Mouse (Mus musculus) stomach, embryonic 16.5 days (tissue): ENCODE data around the gene Tmprss3. TPM values are rescaled to one million over a fixed set of nuclear protein-coding genes. Genes with fewer than 3 reads are reported as not detected.

Experiments used
- ATAC-seq: fragments of 200-750 bp; cut with Nextera tagmentation; 2 replicates; pipeline ENCODE4 v1.8.0; 2017; ENCODE audit warnings: moderate number of reproducible peaks, moderate TSS enrichment; ENCODE audit not compliant: insufficient read depth, low FRiP score
- H3K27ac ChIP-seq: fragments of 300-500 bp; sonication (generic); 2 replicates; pipeline ENCODE4 v1.5.1; 2014; ENCODE audit warnings: low read length
- H3K27me3 ChIP-seq: fragments of 300-500 bp; sonication (generic); 2 replicates; pipeline ENCODE4 v1.6.1; 2014; ENCODE audit warnings: low read length, control low read depth, mixed read lengths; ENCODE audit not compliant: control insufficient read depth, insufficient read depth
- H3K36me3 ChIP-seq: fragments of 300-500 bp; sonication (generic); 2 replicates; pipeline ENCODE4 v1.6.1; 2014; ENCODE audit warnings: low read length; ENCODE audit not compliant: control insufficient read depth, insufficient read depth
- H3K4me1 ChIP-seq: fragments of 300-500 bp; sonication (generic); 2 replicates; pipeline ENCODE4 v1.6.1; 2014; ENCODE audit warnings: low read length, control low read depth, mixed read lengths; ENCODE audit not compliant: control insufficient read depth, insufficient read depth
- H3K4me2 ChIP-seq: fragments of 300-500 bp; sonication (generic); 2 replicates; pipeline ENCODE4 v1.6.1; 2014; ENCODE audit warnings: low read depth, low read length, mixed read lengths
- H3K4me3 ChIP-seq: fragments of 300-500 bp; sonication (generic); replicated peaks from 2 replicates; pipeline ENCODE4 v1.5.1; 2014; ENCODE audit warnings: mild to moderate bottlenecking, low read length
- H3K9ac ChIP-seq: fragments of 300-500 bp; sonication (generic); 2 replicates; pipeline ENCODE4 v1.6.1; 2014; ENCODE audit warnings: low read length
- H3K9me3 ChIP-seq: fragments of 300-500 bp; sonication (generic); replicated peaks from 2 replicates; pipeline ENCODE4 v1.6.1; 2016; ENCODE audit warnings: low read length, control low read depth; ENCODE audit not compliant: control insufficient read depth
- WGBS: fragments of 180-500 bp; shearing (Covaris S2); extraction: QIAGEN DNeasy Blood & Tissue Kit; methylation state at CpG from one replicate; pipeline ENCODE4 v1.1.7; 2014; 5-methylcytosine and 5-hydroxymethylcytosine counted together
- polyA plus RNA-seq: library from polyadenylated mRNA; unstranded; fragments of >200 nt; fragmentation: Nextera tagmentation; extraction: Ambion mirVana; gene quantifications from 2 replicates; pipeline ENCODE4 v1.2.1, GENCODE M21; 2015

Tmprss3 gene
- polyA plus RNA-seq, 1 experiment from 2014 or later, result 0.39 TPM

DNA sequence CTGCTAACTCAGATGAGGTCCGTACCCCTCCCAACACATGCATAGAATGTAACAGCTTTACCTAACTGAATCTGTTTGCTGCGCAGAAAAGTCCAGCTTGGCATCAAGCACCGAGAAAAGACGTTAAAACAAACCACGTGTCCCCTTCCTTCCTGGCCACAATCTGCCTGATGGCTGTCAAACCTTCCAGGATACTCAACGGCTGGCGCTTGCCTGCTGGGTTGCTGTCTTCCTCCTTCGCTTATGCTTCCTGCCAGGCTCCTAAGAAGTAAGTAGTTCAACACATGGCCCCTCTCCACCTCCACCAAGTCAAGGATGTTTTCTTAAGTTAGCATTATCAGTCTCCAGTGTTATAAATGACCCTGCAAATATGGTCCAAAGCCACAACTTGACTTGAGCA is 45.0 kb downstream of the Tmprss3 start:
- Histone ChIP-seq H3K36me3 (no peaks in the 10 kb centered on the region), H3K4me2 (no peak overlapping the region), H3K4me1 (peaks cover 3% of the 10 kb centered on the region; the same call in 1 of the 2 replicates), H3K4me3 (no peak overlapping the region), H3K27me3 (no peaks in the 10 kb centered on the region), H3K27ac (no peak overlapping the region), H3K9me3 (0 out of 2 replicates have a peak, but pooled peaks cover 3% of the 10 kb centered on the region), H3K9ac (no peak overlapping the region)
- no peak for ATAC-seq
- WGBS, result 58% methylated on average over 8 of the region's 8 CpGs

DNA sequence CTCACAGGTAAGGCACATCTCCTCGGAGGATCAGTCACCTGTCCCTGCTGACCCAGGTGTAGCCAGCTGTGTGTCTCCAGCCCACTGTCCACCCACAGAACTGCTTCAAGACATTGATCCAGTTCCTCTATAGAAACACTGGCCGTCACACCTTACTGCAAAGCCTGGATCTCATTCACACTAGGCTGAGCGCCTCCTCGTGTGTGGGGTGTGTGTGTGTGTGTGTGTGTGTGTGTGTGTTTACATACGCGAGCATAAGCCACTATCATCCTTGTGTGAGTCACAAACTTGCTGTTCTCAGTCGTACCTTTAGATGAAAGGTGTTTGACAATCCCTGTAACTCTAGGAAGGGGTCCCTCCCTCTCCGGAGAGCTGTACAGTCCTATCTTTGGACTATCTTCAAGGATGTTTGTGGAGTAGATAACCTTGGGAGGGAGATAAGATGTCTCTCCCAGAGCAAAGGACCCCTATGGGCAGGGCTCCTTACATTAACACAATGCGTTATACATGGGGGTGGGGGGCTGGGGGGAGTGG is 45.7 kb downstream of the Tmprss3 start:
- peak; percentile 68; the same call in 1 of the 2 replicates for ATAC-seq
- Histone ChIP-seq H3K27ac (peak overlapping the region; percentile 25; the same call in 1 of the 2 replicates), H3K4me3 (no peak overlapping the region), H3K27me3 (no peaks in the 10 kb centered on the region), H3K9ac (no peak overlapping the region), H3K4me2 (no peak overlapping the region), H3K9me3 (no peaks in the 10 kb centered on the region), H3K4me1 (peaks cover 3% of the 10 kb centered on the region; the same call in 1 of the 2 replicates), H3K36me3 (no peaks in the 10 kb centered on the region)
- 50% methylated on average over 9 of the region's 9 CpGs for WGBS

DNA sequence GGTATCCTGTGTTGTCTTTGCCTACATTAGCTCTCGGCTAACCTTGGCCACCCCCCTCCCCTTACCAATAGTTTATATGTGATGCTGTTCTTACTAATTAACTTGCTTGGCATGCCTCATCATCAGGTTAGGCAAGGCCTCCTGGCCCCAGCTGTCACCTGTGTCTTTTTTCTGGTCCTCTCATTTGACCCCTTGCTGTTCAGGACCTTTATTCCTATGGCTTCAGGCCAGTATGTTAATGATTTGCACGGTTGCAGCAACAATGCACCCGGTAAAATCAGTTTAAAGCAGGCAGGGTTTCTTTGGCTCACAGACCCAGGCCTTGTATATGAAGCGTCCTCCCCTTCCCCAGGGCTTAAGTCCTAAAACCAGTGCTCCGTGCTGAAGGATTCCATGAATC is 46.3 kb downstream of the Tmprss3 start:
- Histone ChIP-seq H3K4me2 (no peak overlapping the region), H3K27me3 (no peaks in the 10 kb centered on the region), H3K9me3 (no peaks in the 10 kb centered on the region), H3K9ac (no peak overlapping the region), H3K27ac (peak overlapping the region; percentile 25; the same call in 1 of the 2 replicates), H3K4me1 (peaks cover 3% of the 10 kb centered on the region; the same call in 1 of the 2 replicates), H3K36me3 (no peaks in the 10 kb centered on the region), H3K4me3 (no peak overlapping the region)
- WGBS, result 61% methylated on average over 5 of the region's 5 CpGs
- ATAC-seq, result no peak

DNA sequence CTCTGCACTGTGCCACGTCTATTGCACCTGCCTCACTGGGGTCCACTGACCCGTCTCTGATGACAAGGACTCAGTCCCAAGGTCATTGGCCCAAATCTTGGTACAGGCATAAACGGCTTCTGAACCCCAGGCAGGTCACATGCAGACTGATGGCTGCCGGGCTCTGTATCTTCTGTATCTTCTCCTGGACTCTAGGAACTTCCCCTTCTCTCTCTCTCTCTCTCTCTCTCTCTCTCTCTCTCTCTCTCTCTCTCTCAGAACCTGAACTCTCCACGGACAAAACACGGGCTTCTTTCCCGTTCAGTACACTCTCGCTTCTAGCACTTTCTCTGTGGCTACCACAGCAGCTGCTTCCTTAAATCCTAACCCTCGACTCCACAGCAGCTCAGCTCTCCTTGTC is 52.8 kb downstream of the Tmprss3 start:
- Histone ChIP-seq H3K9ac (no peak overlapping the region), H3K27me3 (no peaks in the 10 kb centered on the region)
- no peak for ATAC-seq

DNA sequence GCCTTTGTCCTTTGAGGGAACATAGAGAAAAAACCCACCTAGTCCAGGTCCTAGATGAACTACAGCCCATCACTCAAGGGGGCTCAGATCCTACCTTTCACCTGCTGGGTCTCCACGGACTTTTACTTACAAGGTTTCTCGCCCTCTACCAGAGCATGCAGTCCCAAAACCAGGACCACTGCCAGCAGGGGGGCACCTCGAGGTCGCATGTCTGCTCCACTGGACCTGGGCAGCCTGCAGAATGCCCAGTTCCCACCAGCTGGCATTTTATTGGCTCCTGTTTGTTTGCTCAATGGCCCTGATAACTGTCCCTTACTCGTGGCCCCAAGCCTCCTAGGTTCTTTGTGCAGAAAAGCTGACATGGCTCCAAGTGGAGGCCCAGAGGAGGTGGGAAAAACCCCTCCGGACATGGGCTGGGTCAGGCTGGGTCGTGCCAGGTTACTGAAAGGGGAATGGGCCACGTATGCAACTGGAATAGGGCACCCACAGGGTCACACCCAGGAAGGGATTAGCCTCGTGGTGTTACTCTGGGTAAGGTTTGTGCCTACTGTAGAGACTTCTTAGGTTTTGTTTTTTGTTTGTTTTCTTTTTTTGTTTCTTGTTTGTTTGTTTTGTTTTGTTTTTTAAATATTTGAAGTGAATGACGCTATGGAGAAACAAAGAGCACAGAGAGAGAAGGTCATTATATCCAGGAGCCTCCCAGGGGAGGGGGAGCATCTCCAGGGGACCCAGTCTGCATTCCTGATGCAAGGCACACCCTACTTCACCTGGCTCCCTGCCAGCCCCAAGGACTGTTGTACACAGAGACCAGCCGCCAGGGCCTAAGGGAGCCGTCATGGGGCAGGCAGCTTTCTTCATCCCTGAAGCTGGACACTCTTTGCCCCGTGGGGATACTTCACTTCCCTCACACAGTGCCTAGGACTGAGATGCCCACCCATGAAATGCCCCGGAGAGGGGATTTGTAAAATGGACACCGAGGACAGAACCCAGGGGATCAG is 54.4 kb downstream of the Tmprss3 start, which contains the start of gene Tff2:
Gene Tff2, minus strand, starts transcription at position 243 of the 998 bp plus-strand sequence.
- H3K36me3 ChIP-seq, result no peaks in the 10 kb centered on the region
- no peak within 1 kb of the TSS for H3K4me3 ChIP-seq
- no peaks in the 10 kb centered on the region for H3K4me1 ChIP-seq
- no peak within 1 kb of the TSS for H3K4me2 ChIP-seq
- H3K27ac ChIP-seq, result peak within 1 kb of the TSS; percentile 17; the same call in 1 of the 2 replicates
- no peaks in the 10 kb centered on the region for H3K9me3 ChIP-seq
- no peaks in the 10 kb centered on the region for H3K27me3 ChIP-seq
- WGBS, result 54% methylated on average over 15 of the region's 15 CpGs
- ATAC-seq, result peak; percentile 86; the same call in 1 of the 2 replicates
- no peak within 1 kb of the TSS for H3K9ac ChIP-seq

More for the DNA sequence above, 52.8 kb downstream of the Tmprss3 start:
- Histone ChIP-seq H3K4me2 (no peak overlapping the region), H3K36me3 (no peaks in the 10 kb centered on the region), H3K4me3 (no peak overlapping the region), H3K4me1 (no peaks in the 10 kb centered on the region), H3K9me3 (no peaks in the 10 kb centered on the region), H3K27ac (no peak overlapping the region)
- WGBS, result 76% methylated on average over 9 of the region's 9 CpGs

GRCm38 (mm10) chr17:31142116-31142515 is 56.7 kb downstream of the Tmprss3 start:
- H3K9ac ChIP-seq, result no peak overlapping the region
- no peaks in the 10 kb centered on the region for H3K36me3 ChIP-seq
- H3K9me3 ChIP-seq, result no peaks in the 10 kb centered on the region
- H3K4me2 ChIP-seq, result no peak overlapping the region
- no peak for ATAC-seq
- H3K4me3 ChIP-seq, result no peak overlapping the region
- H3K4me1 ChIP-seq, result no peaks in the 10 kb centered on the region
- H3K27ac ChIP-seq, result no peak overlapping the region
- WGBS, result 91% methylated on average over 7 of the region's 7 CpGs
- H3K27me3 ChIP-seq, result no peaks in the 10 kb centered on the region

- H3K4me1 ChIP-seq, result no peaks in the 10 kb centered on the region
- H3K27me3 ChIP-seq, result no peaks in the 10 kb centered on the region
- no peak overlapping the region for H3K27ac ChIP-seq
- 15% methylated on average over 5 of the region's 5 CpGs for WGBS
- no peaks in the 10 kb centered on the region for H3K36me3 ChIP-seq
- no peak for ATAC-seq
- no peak overlapping the region for H3K4me3 ChIP-seq
- no peak overlapping the region for H3K9ac ChIP-seq
- no peak overlapping the region for H3K4me2 ChIP-seq
- no peaks in the 10 kb centered on the region for H3K9me3 ChIP-seq
Measured at GRCm38 (mm10) chr17:31138398-31138797, 60.4 kb downstream of the Tmprss3 start.

- no peak overlapping the region for H3K4me2 ChIP-seq
- H3K27ac ChIP-seq, result no peak overlapping the region
- H3K4me3 ChIP-seq, result no peak overlapping the region
- 87% methylated on average over 1 of the region's 1 CpGs for WGBS
- H3K9me3 ChIP-seq, result no peaks in the 10 kb centered on the region
- H3K4me1 ChIP-seq, result no peaks in the 10 kb centered on the region
- no peaks in the 10 kb centered on the region for H3K27me3 ChIP-seq
- H3K9ac ChIP-seq, result no peak overlapping the region
- no peak for ATAC-seq
- H3K36me3 ChIP-seq, result no peaks in the 10 kb centered on the region
Measured at GRCm38 (mm10) chr17:31136821-31137220, 62.0 kb downstream of the Tmprss3 start.

GRCm38 (mm10) chr17:31136291-31136690 is 62.5 kb downstream of the Tmprss3 start:
- H3K4me2 ChIP-seq, result no peak overlapping the region
- 31% methylated on average over 3 of the region's 3 CpGs for WGBS
- H3K9ac ChIP-seq, result no peak overlapping the region
- no peaks in the 10 kb centered on the region for H3K27me3 ChIP-seq
- H3K9me3 ChIP-seq, result no peaks in the 10 kb centered on the region
- H3K27ac ChIP-seq, result no peak overlapping the region
- H3K36me3 ChIP-seq, result no peaks in the 10 kb centered on the region
- no peaks in the 10 kb centered on the region for H3K4me1 ChIP-seq
- no peak for ATAC-seq
- no peak overlapping the region for H3K4me3 ChIP-seq
